Mouse (Mus musculus): ENCODE results near the gene Nfix. TPM values are rescaled to one million over a fixed set of nuclear protein-coding genes. Genes with fewer than 3 reads are reported as not detected.

Gene Nfix
- polyA plus RNA-seq, 1 experiment from 2014 or later = 413 TPM

- peak; percentile 86 for ATAC-seq (replicated peaks)
- Histone ChIP-seq H3K36me3 (no peaks in the 10 kb centered on the region), H3K4me1 (peaks cover 8% of the 10 kb centered on the region), H3K9me3 (no peaks in the 10 kb centered on the region), H3K4me2 (replicated peaks) (peak overlapping the region; percentile 57), H3K27ac (replicated peaks) (no peak overlapping the region), H3K9ac (replicated peaks) (peak overlapping the region; percentile 31; the same call in 1 of the 2 replicates), H3K4me3 (peak overlapping the region; percentile 32), H3K27me3 (no peaks in the 10 kb centered on the region)
- WGBS = under 1% methylated on average over 18 of the region's 18 CpGs
These were observed 23.5 kb upstream of the Nfix start for GRCm38 (mm10) chr8:84823653-84824052.

- H3K9ac ChIP-seq (replicated peaks) = peak within 1 kb of the TSS; percentile 31; the same call in 1 of the 2 replicates
- H3K36me3 ChIP-seq = no peaks in the 10 kb centered on the region
- no peaks in the 10 kb centered on the region for H3K9me3 ChIP-seq
- no peak within 1 kb of the TSS for H3K27ac ChIP-seq (replicated peaks)
- H3K4me2 ChIP-seq (replicated peaks) = peak within 1 kb of the TSS; percentile 57
- no peak for ATAC-seq (replicated peaks)
- WGBS = 37% methylated on average over 3 of the region's 3 CpGs
- H3K27me3 ChIP-seq = no peaks in the 10 kb centered on the region
- H3K4me3 ChIP-seq = peak within 1 kb of the TSS; percentile 32
- H3K4me1 ChIP-seq = peaks cover 8% of the 10 kb centered on the region
These were observed 22.6 kb upstream of the Nfix start, which contains the start of gene Dand5 for GRCm38 (mm10) chr8:84822723-84823122. Gene Dand5, minus strand, starts transcription at chr8:84822823.

- 78% methylated on average over 17 of the region's 17 CpGs for WGBS
These were observed 16.0 kb upstream of the Nfix start for GRCm38 (mm10) chr8:84816117-84816516.

GRCm38 (mm10) chr8:84815547-84815946 lies 15.4 kb upstream of the Nfix start:
- ATAC-seq (replicated peaks) = peak; percentile 41
- no peaks in the 10 kb centered on the region for H3K36me3 ChIP-seq
- peak overlapping the region; percentile 97 for H3K27ac ChIP-seq (replicated peaks)
- H3K4me2 ChIP-seq (replicated peaks) = peak overlapping the region; percentile 4; the same call in 1 of the 2 replicates
- 11% methylated on average over 9 of the region's 9 CpGs for WGBS
- no peaks in the 10 kb centered on the region for H3K27me3 ChIP-seq
- no peak overlapping the region for H3K4me3 ChIP-seq
- no peak overlapping the region for H3K9ac ChIP-seq (replicated peaks)
- H3K9me3 ChIP-seq = no peaks in the 10 kb centered on the region
- H3K4me1 ChIP-seq = peaks cover 36% of the 10 kb centered on the region

More at GRCm38 (mm10) chr8:84816117-84816516, 16.0 kb upstream of the Nfix start:
- Histone ChIP-seq H3K9me3 (no peaks in the 10 kb centered on the region), H3K36me3 (no peaks in the 10 kb centered on the region), H3K9ac (replicated peaks) (no peak overlapping the region), H3K27me3 (no peaks in the 10 kb centered on the region), H3K4me1 (peaks cover 32% of the 10 kb centered on the region), H3K4me3 (no peak overlapping the region), H3K4me2 (replicated peaks) (no peak overlapping the region), H3K27ac (replicated peaks) (peak overlapping the region; percentile 97; the same call in 1 of the 2 replicates)
- no peak for ATAC-seq (replicated peaks)

- no peaks in the 10 kb centered on the region for H3K9me3 ChIP-seq
- no peak overlapping the region; the same call in 1 of the 2 replicates for H3K9ac ChIP-seq (replicated peaks)
- H3K4me1 ChIP-seq = peaks cover 41% of the 10 kb centered on the region
- peak; percentile 44 for ATAC-seq (replicated peaks)
- no peaks in the 10 kb centered on the region for H3K27me3 ChIP-seq
- peak overlapping the region; percentile 97 for H3K27ac ChIP-seq (replicated peaks)
- no peaks in the 10 kb centered on the region for H3K36me3 ChIP-seq
- H3K4me3 ChIP-seq = no peak overlapping the region
- peak overlapping the region; percentile 4 for H3K4me2 ChIP-seq (replicated peaks)
- WGBS = 29% methylated on average over 19 of the region's 19 CpGs
These were observed 14.7 kb upstream of the Nfix start for GRCm38 (mm10) chr8:84814555-84815441.

- H3K4me2 ChIP-seq (replicated peaks) = peak overlapping the region; percentile 4
- H3K4me1 ChIP-seq = peaks cover 47% of the 10 kb centered on the region
- no peak overlapping the region for H3K9ac ChIP-seq (replicated peaks)
- H3K27ac ChIP-seq (replicated peaks) = peak overlapping the region; percentile 97
- H3K9me3 ChIP-seq = no peaks in the 10 kb centered on the region
- no peak overlapping the region for H3K4me3 ChIP-seq
- peak; percentile 33 for ATAC-seq (replicated peaks)
- H3K36me3 ChIP-seq = no peaks in the 10 kb centered on the region
- no peaks in the 10 kb centered on the region for H3K27me3 ChIP-seq
- WGBS = 58% methylated on average over 11 of the region's 11 CpGs
These were observed 14.1 kb upstream of the Nfix start for GRCm38 (mm10) chr8:84814240-84814554.

- H3K27ac ChIP-seq (replicated peaks) = peak overlapping the region; percentile 97
- no peaks in the 10 kb centered on the region for H3K9me3 ChIP-seq
- no peaks in the 10 kb centered on the region for H3K36me3 ChIP-seq
- ATAC-seq (replicated peaks) = peak; percentile 0; the same call in 1 of the 2 replicates
- H3K4me1 ChIP-seq = peaks cover 51% of the 10 kb centered on the region
- H3K4me3 ChIP-seq = no peak overlapping the region
- H3K27me3 ChIP-seq = no peaks in the 10 kb centered on the region
- 61% methylated on average over 3 of the region's 3 CpGs for WGBS
- peak overlapping the region; percentile 4; the same call in 1 of the 2 replicates for H3K4me2 ChIP-seq (replicated peaks)
- H3K9ac ChIP-seq (replicated peaks) = no peak overlapping the region
These were observed 13.7 kb upstream of the Nfix start for GRCm38 (mm10) chr8:84813830-84814229.

GRCm38 (mm10) chr8:84813059-84813458 lies 12.9 kb upstream of the Nfix start:
- H3K36me3 ChIP-seq = no peaks in the 10 kb centered on the region
- WGBS = 2% methylated on average over 5 of the region's 5 CpGs
- H3K4me3 ChIP-seq = no peak overlapping the region
- H3K4me1 ChIP-seq = peaks cover 55% of the 10 kb centered on the region
- H3K9ac ChIP-seq (replicated peaks) = no peak overlapping the region
- H3K27me3 ChIP-seq = no peaks in the 10 kb centered on the region
- H3K27ac ChIP-seq (replicated peaks) = peak overlapping the region; percentile 97
- 0 out of 2 replicates have a peak, but pooled peaks have one; percentile 11 for ATAC-seq (replicated peaks)
- no peak overlapping the region for H3K4me2 ChIP-seq (replicated peaks)
- H3K9me3 ChIP-seq = no peaks in the 10 kb centered on the region

- H3K27ac ChIP-seq (replicated peaks) = peak overlapping the region; percentile 72
- peak overlapping the region; percentile 47 for H3K4me2 ChIP-seq (replicated peaks)
- peak overlapping the region; percentile 37 for H3K4me3 ChIP-seq
- H3K36me3 ChIP-seq = no peaks in the 10 kb centered on the region
- H3K27me3 ChIP-seq = no peaks in the 10 kb centered on the region
- H3K9ac ChIP-seq (replicated peaks) = peak overlapping the region; percentile 29; the same call in 1 of the 2 replicates
- H3K9me3 ChIP-seq = no peaks in the 10 kb centered on the region
- ATAC-seq (replicated peaks) = no peak
- WGBS = 11% methylated on average over 10 of the region's 10 CpGs
- H3K4me1 ChIP-seq = peaks cover 55% of the 10 kb centered on the region
These were observed 11.2 kb upstream of the Nfix start for GRCm38 (mm10) chr8:84811303-84811702.

- Histone ChIP-seq H3K4me1 (peaks cover 52% of the 10 kb centered on the region), H3K27ac (replicated peaks) (peak overlapping the region; percentile 72), H3K36me3 (no peaks in the 10 kb centered on the region), H3K27me3 (no peaks in the 10 kb centered on the region), H3K4me2 (replicated peaks) (peak overlapping the region; percentile 47), H3K9me3 (no peaks in the 10 kb centered on the region), H3K4me3 (peak overlapping the region; percentile 37), H3K9ac (replicated peaks) (peak overlapping the region; percentile 29; the same call in 1 of the 2 replicates)
- WGBS = under 1% methylated on average over 32 of the region's 32 CpGs
- ATAC-seq (replicated peaks) = peak; percentile 75
These were observed 10.8 kb upstream of the Nfix start for GRCm38 (mm10) chr8:84810896-84811295.

- Histone ChIP-seq H3K27ac (replicated peaks) (peak overlapping the region; percentile 73), H3K4me2 (replicated peaks) (no peak overlapping the region), H3K9ac (replicated peaks) (no peak overlapping the region), H3K27me3 (no peaks in the 10 kb centered on the region), H3K4me1 (peaks cover 46% of the 10 kb centered on the region), H3K9me3 (no peaks in the 10 kb centered on the region), H3K4me3 (no peak overlapping the region), H3K36me3 (no peaks in the 10 kb centered on the region)
- ATAC-seq (replicated peaks) = no peak
- 69% methylated on average over 5 of the region's 5 CpGs for WGBS
These were observed 9.8 kb upstream of the Nfix start for GRCm38 (mm10) chr8:84809941-84810280.

- Histone ChIP-seq H3K27ac (replicated peaks) (peak overlapping the region; percentile 73), H3K4me3 (no peak overlapping the region), H3K4me1 (peaks cover 40% of the 10 kb centered on the region), H3K36me3 (no peaks in the 10 kb centered on the region), H3K4me2 (replicated peaks) (no peak overlapping the region), H3K9ac (replicated peaks) (0 out of 2 replicates have a peak overlapping the region, but pooled peaks have one; percentile 8), H3K9me3 (no peaks in the 10 kb centered on the region), H3K27me3 (no peaks in the 10 kb centered on the region)
- ATAC-seq (replicated peaks) = peak; percentile 10
- WGBS = 33% methylated on average over 12 of the region's 12 CpGs
These were observed 9.2 kb upstream of the Nfix start for GRCm38 (mm10) chr8:84809109-84809940.
